Mouse (Mus musculus): ENCODE results near the gene Afap1l2.

GRCm38 (mm10) chr19:56910561-56910960, 97.5 kb downstream of the Afap1l2 start:
- no peak for TF ChIP-seq CTCF (IDR thresholded peaks at IDR 0.05; ENCODE audit: control insufficient read depth, insufficient read depth, low read length)
- no peak for TF ChIP-seq POLR2A (IDR thresholded peaks at IDR 0.05; ENCODE audit: borderline replicate concordance, control insufficient read depth, low read depth, low read length)

Measured in bone marrow, adult 2 months (tissue).